25 mouse cellular contexts compared by ENCODE assay signal in genomic region chr5:144247307-144247706, GRCm38 (mm10). TPM values are rescaled to one million over a fixed set of nuclear protein-coding genes. Genes with fewer than 3 reads are reported as not detected.
DNase-seq lines count a peak whose midpoint lies in the region; ATAC-seq and TF ChIP-seq lines count a peak whose summit lies in the region.
"Had no signal": no experiment of that assay in that cellular context is flagged by ENCODE, and none has a peak within 500 bp of the region (broad histone marks: within the 10 kb centered on the region; RNA-seq: fewer than 3 reads in every experiment).

No protein-coding gene starts in this region.

- H3K9me3 ChIP-seq in kidney, embryonic 15.5 days (replicated peaks), result peaks cover 4% of the 10 kb centered on the region; the same call in 1 of the 2 replicates
- H3K9me3 ChIP-seq: forebrain, embryonic 12.5 days; neural tube, embryonic 12.5 days had no signal

- no peak overlapping the region for H3K4me2 ChIP-seq in kidney, embryonic 15.5 days
- H3K4me2 ChIP-seq: embryonic facial prominence, embryonic 13.5 days; forebrain, embryonic 12.5 days; liver, embryonic 12.5 days; midbrain, embryonic 13.5 days; neural tube, embryonic 12.5 days had no signal

- WGBS in kidney, embryonic 15.5 days, result 62% methylated on average over 10 of the region's 10 CpGs
- 92% methylated on average over 10 of the region's 10 CpGs for WGBS in macrophage (ENCODE audit: missing documents)

- no peak overlapping the region for H3K4me3 ChIP-seq in kidney, embryonic 15.5 days (replicated peaks)
- H3K4me3 ChIP-seq in testis, adult 2 months (ENCODE audit: control insufficient read depth, low read depth, low read length), result no peak overlapping the region; the same call in 1 of the 2 replicates
- H3K4me3 ChIP-seq in macrophage (ENCODE audit: inconsistent target), result no peak overlapping the region
- H3K4me3 ChIP-seq: embryonic facial prominence, embryonic 13.5 days; erythroblast, embryonic 14.5 days; forebrain, embryonic 12.5 days; gastrocnemius, adult 2 months; left cerebral cortex, adult 2 months; liver, embryonic 12.5 days; megakaryocyte, embryonic 14.5 days; midbrain, embryonic 13.5 days; neural tube, embryonic 12.5 days had no signal

- no peak for TF ChIP-seq CTCF in testis, adult 2 months (IDR thresholded peaks at IDR 0.05; ENCODE audit: control insufficient read depth, insufficient read depth, insufficient replicate concordance, low read depth, low read length)

- no peak; the same call in 1 of the 2 replicates for ATAC-seq in kidney, embryonic 15.5 days (replicated peaks; ENCODE audit: low FRiP score)
- ATAC-seq: hindbrain, embryonic 16.5 days; liver, embryonic 12.5 days; midbrain, embryonic 13.5 days had no signal

- 0 out of 2 replicates have a peak overlapping the region, but pooled peaks have one; percentile 27 for H3K27ac ChIP-seq in kidney, embryonic 15.5 days
- H3K27ac ChIP-seq in testis, adult 2 months (ENCODE audit: control insufficient read depth, insufficient read depth, low read depth, low read length), result peak overlapping the region; percentile 88
- peak overlapping the region; percentile 99 for H3K27ac ChIP-seq in macrophage
- H3K27ac ChIP-seq: embryonic facial prominence, embryonic 13.5 days; forebrain, embryonic 12.5 days; left cerebral cortex, adult 2 months; liver, embryonic 12.5 days; midbrain, embryonic 13.5 days; neural tube, embryonic 12.5 days had no signal

- H3K4me1 ChIP-seq in kidney, embryonic 15.5 days, result peaks cover 23% of the 10 kb centered on the region
- peaks cover 12% of the 10 kb centered on the region for H3K4me1 ChIP-seq in testis, adult 2 months (ENCODE audit: control insufficient read depth, insufficient read depth, low read length)
- H3K4me1 ChIP-seq: forebrain, embryonic 12.5 days; midbrain, embryonic 13.5 days; neural tube, embryonic 12.5 days had no signal

- no peak for DNase-seq in kidney, postnatal 4 days
- no peak for DNase-seq in testis, postnatal 10 days (ENCODE audit: low spot score)
- DNase-seq in right cerebral cortex, postnatal 25 days, result no peak
- DNase-seq in left cerebral cortex, postnatal 25 days (ENCODE audit: low spot score in 2 of 2), result no peak
- DNase-seq: adrenal gland, adult 2 months; cerebellum, adult 11-12 months; cerebellum, postnatal 10 days; gastrocnemius, adult 2 months; kidney, adult 11 months; layer of hippocampus, adult 9-11 months; lung, postnatal 10 days; right cerebral cortex, postnatal 14 days had no signal

- TF ChIP-seq POLR2A in testis, adult 2 months (IDR thresholded peaks at IDR 0.05; ENCODE audit: control insufficient read depth, low read depth, low read length), result no peak

- no peaks in the 10 kb centered on the region for H3K27me3 ChIP-seq in kidney, embryonic 15.5 days
- H3K27me3 ChIP-seq in testis, adult 2 months (ENCODE audit: control insufficient read depth, insufficient read depth, low read length), result no peaks in the 10 kb centered on the region
- H3K27me3 ChIP-seq: embryonic facial prominence, embryonic 13.5 days; forebrain, embryonic 12.5 days; liver, embryonic 12.5 days; megakaryocyte, embryonic 14.5 days; midbrain, embryonic 13.5 days; neural tube, embryonic 12.5 days had no signal

- H3K36me3 ChIP-seq in kidney, embryonic 15.5 days, result no peaks in the 10 kb centered on the region
- H3K36me3 ChIP-seq in testis, adult 2 months (ENCODE audit: control insufficient read depth, insufficient read depth, low read length), result no peaks in the 10 kb centered on the region
- 0 out of 2 replicates have a peak, but pooled peaks cover under 1% of the 10 kb centered on the region for H3K36me3 ChIP-seq in macrophage (ENCODE audit: inconsistent target)
- H3K36me3 ChIP-seq: embryonic facial prominence, embryonic 13.5 days; forebrain, embryonic 12.5 days; liver, embryonic 12.5 days; midbrain, embryonic 13.5 days; neural tube, embryonic 12.5 days had no signal

- intact Hi-C loops in left cerebral cortex, postnatal 25 days (cut with DNase I), result no loop called here

- peaks cover 64% of the 10 kb centered on the region for H3K79me2 ChIP-seq in macrophage (ENCODE audit: inconsistent target)

- no peak overlapping the region for H3K9ac ChIP-seq in kidney, embryonic 15.5 days
- H3K9ac ChIP-seq: embryonic facial prominence, embryonic 13.5 days; forebrain, embryonic 12.5 days; liver, embryonic 12.5 days; midbrain, embryonic 13.5 days; neural tube, embryonic 12.5 days had no signal

RNA-seq across cellular contexts. Expression of gene Bri3, which starts 3.1 kb away (rescaled TPM):
- polyA plus RNA-seq in kidney, embryonic 15.5 days (2015; fragmentation: Nextera tagmentation; extraction: Ambion mirVana), result 123 and 129 TPM in 2 replicates
- 174 and 212 TPM in 2 replicates for polyA plus RNA-seq in testis, adult 2 months (2012; rRNA removed)
- total RNA-seq in macrophage (2018; cell fraction: chromatin; rRNA removed), result 100 to 1,000 TPM in 22 of 26 experiments, 10 to 100 TPM in 4; 58.8 to 230 (median 146) TPM
- 100 to 1,000 TPM; 542 to 899 (median 688) TPM for total RNA-seq in macrophage (2018; cell fraction: cytosol; rRNA removed)
- 100 to 1,000 TPM; 108 to 411 (median 269) TPM for total RNA-seq in macrophage (2018; cell fraction: nucleus; rRNA removed)
- 238 to 490 TPM (median 271 TPM) in 3 replicates for polyA plus RNA-seq in macrophage (2018)
- 10 to 100 TPM; 64.0 to 65.8 TPM for total RNA-seq in left cerebral cortex, postnatal 25 days (2021)

RNA-seq across cellular contexts. Expression of gene Tecpr1, which starts 23.9 kb away (rescaled TPM):
- 22.4 and 23.6 TPM in 2 replicates for polyA plus RNA-seq in kidney, embryonic 15.5 days (2015; fragmentation: Nextera tagmentation; extraction: Ambion mirVana)
- polyA plus RNA-seq in testis, adult 2 months (2012; rRNA removed), result 16.4 and 16.7 TPM in 2 replicates
- total RNA-seq in macrophage (2018; cell fraction: chromatin; rRNA removed), result 1,000 to 10,000 TPM in 9 of 26 experiments, 100 to 1,000 TPM in 17; 169 to 1,925 (median 703) TPM
- total RNA-seq in macrophage (2018; cell fraction: cytosol; rRNA removed), result 100 to 1,000 TPM in 18 of 26 experiments, 10 to 100 TPM in 8; 66.8 to 322 (median 143) TPM
- total RNA-seq in macrophage (2018; cell fraction: nucleus; rRNA removed), result 1,000 to 10,000 TPM in 5 of 26 experiments, 100 to 1,000 TPM in 21; 163 to 1,406 (median 471) TPM
- polyA plus RNA-seq in macrophage (2018), result 61.4 to 244 TPM (median 121 TPM) in 3 replicates
- total RNA-seq in left cerebral cortex, postnatal 25 days (2021), result 10 to 100 TPM; 86.6 to 87.7 TPM

RNA-seq across cellular contexts. Expression of gene Bhlha15, which starts 57.2 kb away (rescaled TPM):
- polyA plus RNA-seq in kidney, embryonic 15.5 days (2015; fragmentation: Nextera tagmentation; extraction: Ambion mirVana), result 0.48 and 0.71 TPM in 2 replicates
- 0.11 and 0.16 TPM in 2 replicates for polyA plus RNA-seq in testis, adult 2 months (2012; rRNA removed)
- total RNA-seq in macrophage (2018; cell fraction: chromatin; rRNA removed), result under 1 TPM in 7 of 26 experiments, not detected in 19; 0.20 to 0.46 (median 0.26) TPM
- under 1 TPM in 2 of 26 experiments, not detected in 24; 0.03 TPM for total RNA-seq in macrophage (2018; cell fraction: cytosol; rRNA removed)
- total RNA-seq in macrophage (2018; cell fraction: nucleus; rRNA removed), result under 1 TPM in 3 of 26 experiments, not detected in 23; 0.17 to 0.24 (median 0.18) TPM
- polyA plus RNA-seq in macrophage (2018), result not detected in 3 replicates
- under 1 TPM; 0.25 to 0.30 TPM for total RNA-seq in left cerebral cortex, postnatal 25 days (2021)
- total RNA-seq: gastrocnemius, adult 2 months had no signal
- polyA plus RNA-seq: C2C12; erythroblast, embryonic 14.5 days had no signal

Comparison
In these comparisons a context has a peak if more than half of its experiments do, and no peak if none do; other contexts are left out.
1. H3K27ac ChIP-seq: peak in every context shown above with its lines; median percentile 99 in macrophage; 88 in testis, adult 2 months; 27 in kidney, embryonic 15.5 days.